Mouse (Mus musculus): Measurements from ENCODE around the gene Zfp57. TPM values are rescaled to one million over a fixed set of nuclear protein-coding genes. Genes with fewer than 3 reads are reported as not detected.

Zfp57 gene
- polyA plus RNA-seq, 1 experiment, result 1.4 TPM

- 54% methylated on average over 8 of the region's 8 CpGs for WGBS
- DNase-seq (ENCODE audit: low read depth, low spot score), result no peak
Measured at GRCm38 (mm10) chr17:37029162-37029561, 28.2 kb downstream of the Zfp57 start.

- DNase-seq (ENCODE audit: low read depth, low spot score), result no peak
- 81% methylated on average over 2 of the region's 2 CpGs for WGBS
Measured at GRCm38 (mm10) chr17:37039127-37039894, 38.3 kb downstream of the Zfp57 start.

- no peak for DNase-seq (ENCODE audit: low read depth, low spot score)
- WGBS, result 44% methylated on average over 7 of the region's 7 CpGs
Measured at GRCm38 (mm10) chr17:37044651-37045244, 43.8 kb downstream of the Zfp57 start.

- WGBS, result 2% methylated on average over 54 of the region's 55 CpGs
- DNase-seq (ENCODE audit: low read depth, low spot score), result no peak
Measured at GRCm38 (mm10) chr17:37045611-37046311, 44.8 kb downstream of the Zfp57 start, which contains the start of gene Gabbr1. TSS of gene Gabbr1 (plus strand) at chr17:37045966.

GRCm38 (mm10) chr17:37046312-37047112 is 45.5 kb downstream of the Zfp57 start:
- WGBS, result 2% methylated on average over 41 of the region's 58 CpGs

DNA sequence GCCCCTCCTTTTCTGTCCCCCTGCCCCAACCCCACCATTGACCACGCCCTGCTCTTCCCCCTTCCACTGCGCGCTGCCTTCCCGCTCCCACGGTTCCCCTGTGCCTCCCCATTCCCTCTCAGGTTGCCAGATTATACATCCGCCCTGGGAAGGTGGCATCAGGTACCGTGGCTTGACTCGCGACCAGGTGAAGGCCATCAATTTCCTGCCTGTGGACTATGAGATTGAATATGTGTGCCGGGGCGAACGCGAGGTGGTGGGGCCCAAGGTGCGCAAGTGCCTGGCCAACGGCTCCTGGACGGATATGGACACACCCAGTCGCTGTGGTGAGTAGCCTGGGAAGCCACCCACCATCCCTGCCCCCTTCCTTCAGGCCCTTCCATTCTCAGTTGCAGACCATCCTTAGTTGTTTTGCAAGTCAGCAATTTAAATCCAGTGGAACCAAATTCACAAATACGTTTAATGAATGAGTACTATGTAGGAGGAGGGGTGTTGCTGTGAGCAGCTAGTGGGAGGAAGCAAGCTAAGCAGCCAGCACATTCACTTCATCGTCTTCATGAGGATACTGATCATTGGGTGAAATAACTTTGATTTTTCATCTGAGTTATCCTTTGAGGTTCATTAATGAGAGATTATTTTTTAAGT is 46.5 kb downstream of the Zfp57 start:
- DNase-seq (ENCODE audit: low read depth, low spot score), result no peak
- WGBS, result 47% methylated on average over 19 of the region's 19 CpGs

More at GRCm38 (mm10) chr17:37046312-37047112, 45.5 kb downstream of the Zfp57 start:
- DNase-seq (ENCODE audit: low read depth, low spot score), result no peak

- WGBS, result 48% methylated on average over 3 of the region's 3 CpGs
- no peak for DNase-seq (ENCODE audit: low read depth, low spot score)
Measured at GRCm38 (mm10) chr17:37047981-37048380, 47.0 kb downstream of the Zfp57 start.

DNA sequence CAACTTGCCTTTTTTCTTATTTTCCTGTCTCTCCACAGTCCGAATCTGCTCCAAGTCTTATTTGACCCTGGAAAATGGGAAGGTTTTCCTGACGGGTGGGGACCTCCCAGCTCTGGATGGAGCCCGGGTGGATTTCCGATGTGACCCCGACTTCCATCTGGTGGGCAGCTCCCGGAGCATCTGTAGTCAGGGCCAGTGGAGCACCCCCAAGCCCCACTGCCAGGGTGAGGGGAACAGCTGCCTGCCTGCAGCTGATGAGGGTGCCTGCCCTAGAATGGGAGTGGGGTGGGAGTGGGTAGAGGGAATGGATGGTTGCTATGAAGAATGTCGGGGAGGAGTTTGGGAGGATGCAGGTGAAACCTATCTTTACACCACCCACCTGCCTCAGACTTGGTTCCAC is 47.4 kb downstream of the Zfp57 start:
- WGBS, result 85% methylated on average over 7 of the region's 7 CpGs
- no peak for DNase-seq (ENCODE audit: low read depth, low spot score)

- no peak for DNase-seq (ENCODE audit: low read depth, low spot score)
- 17% methylated on average over 39 of the region's 39 CpGs for WGBS
Measured at GRCm38 (mm10) chr17:37049570-37050310, 48.8 kb downstream of the Zfp57 start.

DNA sequence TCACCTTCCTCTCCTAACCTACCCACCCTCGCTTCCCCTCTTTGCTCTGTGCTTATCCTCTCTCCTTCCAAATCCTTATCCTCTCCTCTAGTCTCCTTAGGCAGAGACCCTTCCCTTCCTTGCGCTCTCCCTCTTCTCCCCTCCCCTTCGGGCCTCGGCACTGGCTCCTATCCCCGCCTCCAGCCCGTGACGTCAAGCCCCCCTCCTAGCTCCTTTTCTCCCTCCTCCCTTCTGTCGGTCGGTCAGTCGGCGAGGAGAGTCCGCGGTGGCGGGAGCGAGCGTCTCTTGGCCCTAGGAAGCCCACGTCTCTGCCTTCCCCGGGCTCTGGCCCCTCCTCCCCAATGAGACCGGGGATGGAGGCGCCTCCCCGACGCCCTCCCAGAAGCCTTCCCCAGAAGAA is 49.4 kb downstream of the Zfp57 start:
- WGBS, result 3% methylated on average over 22 of the region's 22 CpGs
- DNase-seq (ENCODE audit: low read depth, low spot score), result no peak

- no peak for DNase-seq (ENCODE audit: low read depth, low spot score)
- 42% methylated on average over 27 of the region's 27 CpGs for WGBS
Measured at GRCm38 (mm10) chr17:37050876-37051275, 49.9 kb downstream of the Zfp57 start.

- DNase-seq (ENCODE audit: low read depth, low spot score), result no peak
- 69% methylated on average over 4 of the region's 4 CpGs for WGBS
Measured at GRCm38 (mm10) chr17:37051745-37052144, 50.8 kb downstream of the Zfp57 start.

DNA sequence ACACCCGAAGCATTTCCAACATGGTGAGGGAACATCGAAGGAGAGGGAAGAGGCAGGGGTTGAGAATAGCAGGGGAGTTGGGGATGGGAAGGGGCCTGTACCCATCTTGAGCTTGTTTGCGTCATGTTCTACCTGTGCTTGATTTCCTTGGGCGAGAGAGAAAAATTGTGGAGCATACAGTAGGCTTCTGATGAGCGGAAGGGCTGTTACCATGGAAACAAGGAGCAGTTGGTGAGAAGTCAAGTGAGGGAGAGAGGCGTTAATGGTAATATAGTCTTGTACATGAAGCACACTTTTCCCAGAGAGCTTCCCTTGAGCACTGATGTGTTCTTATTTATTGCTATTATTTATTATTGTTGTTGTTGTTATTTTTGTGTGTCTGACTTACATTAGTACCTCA is 56.0 kb downstream of the Zfp57 start:
- no peak for DNase-seq (ENCODE audit: low read depth, low spot score)
- WGBS, result 89% methylated on average over 6 of the region's 6 CpGs

Other genes with a start within 250 kb of the Zfp57 start
- gene H2-M10.5, start 228.3 kb upstream of the Zfp57 start, polyA plus RNA-seq (2012; rRNA removed), result not detected in 2 replicates
- not detected in 2 replicates for gene H2-M10.6, start 189.0 kb upstream of the Zfp57 start, polyA plus RNA-seq (2012; rRNA removed)
- gene Trim26, start 164.0 kb upstream of the Zfp57 start, polyA plus RNA-seq (2012; rRNA removed), result 36.3 and 48.6 TPM in 2 replicates
- gene Trim15, start 134.0 kb upstream of the Zfp57 start, polyA plus RNA-seq (2012; rRNA removed), result 49.0 and 59.4 TPM in 2 replicates
- 0.12 and 0.24 TPM in 2 replicates for gene Trim10, start 131.6 kb upstream of the Zfp57 start, polyA plus RNA-seq (2012; rRNA removed)
- gene Trim40, start 111.0 kb upstream of the Zfp57 start, polyA plus RNA-seq (2012; rRNA removed), result 65.2 and 73.9 TPM in 2 replicates
- 45.9 and 70.6 TPM in 2 replicates for gene Trim31, start 103.0 kb upstream of the Zfp57 start, polyA plus RNA-seq (2012; rRNA removed)
- 4.7 and 4.8 TPM in 2 replicates for gene Rnf39, start 58.2 kb upstream of the Zfp57 start, polyA plus RNA-seq (2012; rRNA removed)
- gene Ppp1r11, start 49.4 kb upstream of the Zfp57 start, polyA plus RNA-seq (2012; rRNA removed), result 46.0 and 54.1 TPM in 2 replicates
- gene Znrd1, start 42.6 kb upstream of the Zfp57 start, polyA plus RNA-seq (2012; rRNA removed), result 36.9 and 49.6 TPM in 2 replicates
- gene Znrd1as, start 42.6 kb upstream of the Zfp57 start, polyA plus RNA-seq (2012; rRNA removed), result 1.2 and 2.2 TPM in 2 replicates
- not detected in 2 replicates for gene 2410137M14Rik, start 19.9 kb upstream of the Zfp57 start, polyA plus RNA-seq (2012; rRNA removed)
- gene H2-M5, start 11.6 kb upstream of the Zfp57 start, polyA plus RNA-seq (2012; rRNA removed), result 0.14 TPM in 1 of 2 replicates, not detected in the other
- gene Mog, start 22.2 kb downstream of the Zfp57 start, polyA plus RNA-seq (2012; rRNA removed), result not detected in 2 replicates
- gene Gabbr1, start 44.8 kb downstream of the Zfp57 start, polyA plus RNA-seq (2012; rRNA removed), result 8.1 and 11.3 TPM in 2 replicates
- gene Olfr90, start 87.3 kb downstream of the Zfp57 start, polyA plus RNA-seq (2012; rRNA removed), result not detected in 2 replicates
- gene Olfr91, start 97.1 kb downstream of the Zfp57 start, polyA plus RNA-seq (2012; rRNA removed), result not detected in 2 replicates
- gene Olfr92, start 118.9 kb downstream of the Zfp57 start, polyA plus RNA-seq (2012; rRNA removed), result not detected in 2 replicates
- gene Olfr93, start 160.3 kb downstream of the Zfp57 start, polyA plus RNA-seq (2012; rRNA removed), result not detected in 2 replicates
- 12.6 and 18.4 TPM in 2 replicates for gene Ubd, start 192.7 kb downstream of the Zfp57 start, polyA plus RNA-seq (2012; rRNA removed)
- gene Olfr94, start 199.8 kb downstream of the Zfp57 start, polyA plus RNA-seq (2012; rRNA removed), result not detected in 2 replicates
- not detected in 2 replicates for gene Olfr95, start 212.0 kb downstream of the Zfp57 start, polyA plus RNA-seq (2012; rRNA removed)
- gene Olfr96, start 219.0 kb downstream of the Zfp57 start, polyA plus RNA-seq (2012; rRNA removed), result not detected in 2 replicates
- gene Olfr97, start 236.2 kb downstream of the Zfp57 start, polyA plus RNA-seq (2012; rRNA removed), result not detected in 2 replicates